Mouse (Mus musculus) hindbrain, embryonic 14.5 days (tissue): ENCODE results near the gene Nefh. TPM values are rescaled to one million over a fixed set of nuclear protein-coding genes. Genes with fewer than 3 reads are reported as not detected.
A peak's percentile ranks its signal among the peaks of the same experiment; 100 is the strongest.

Experiments
- ATAC-seq: fragments of 200-750 bp; cut with Nextera tagmentation; 2 replicates; pipeline ENCODE4 v1.8.0; 2017; ENCODE audit warnings: moderate number of reproducible peaks, mild to moderate bottlenecking, moderate TSS enrichment, moderate library complexity; ENCODE audit not compliant: low FRiP score
- DNase-seq: peaks from one replicate; pipeline ENCODE4 v3.0.0-alpha.2; 2015; ENCODE audit warnings: low spot score
- H3K27ac ChIP-seq: fragments of 300-500 bp; sonication (generic); 2 replicates; pipeline ENCODE4 v1.5.1; 2014; ENCODE audit warnings: mild to moderate bottlenecking, moderate library complexity
- H3K27me3 ChIP-seq: fragments of 300-500 bp; sonication (generic); 2 replicates; pipeline ENCODE4 v1.6.1; 2014; ENCODE audit warnings: mild to moderate bottlenecking, low read length, mixed read lengths; ENCODE audit not compliant: control insufficient read depth, insufficient read depth
- H3K36me3 ChIP-seq: fragments of 300-500 bp; sonication (generic); replicated peaks from 2 replicates; pipeline ENCODE4 v1.6.1; 2014; ENCODE audit not compliant: control insufficient read depth, insufficient read depth
- H3K4me1 ChIP-seq: fragments of 300-500 bp; sonication (generic); replicated peaks from 2 replicates; pipeline ENCODE4 v1.6.1; 2014; ENCODE audit warnings: antibody characterized with exemption, low read length, mixed read lengths; ENCODE audit not compliant: control insufficient read depth, insufficient read depth
- H3K4me2 ChIP-seq: fragments of 300-500 bp; sonication (generic); replicated peaks from 2 replicates; pipeline ENCODE4 v1.6.1; 2014; ENCODE audit warnings: mild to moderate bottlenecking, moderate library complexity
- H3K4me3 ChIP-seq: fragments of 300-500 bp; sonication (generic); replicated peaks from 2 replicates; pipeline ENCODE4 v1.5.1; 2014; ENCODE audit warnings: mild to moderate bottlenecking, low read length
- H3K9ac ChIP-seq: fragments of 300-500 bp; sonication (generic); 2 replicates; pipeline ENCODE4 v1.6.1; 2014
- H3K9me3 ChIP-seq: fragments of 300-500 bp; sonication (generic); 2 replicates; pipeline ENCODE4 v1.6.1; 2016; ENCODE audit warnings: low read length; ENCODE audit not compliant: control insufficient read depth
- WGBS: fragments of 180-500 bp; shearing (Covaris S2); extraction: QIAGEN DNeasy Blood & Tissue Kit; methylation state at CpG from one replicate; pipeline ENCODE4 v1.1.7; 2014; 5-methylcytosine and 5-hydroxymethylcytosine counted together
- microRNA-seq: library from miRNA; unstranded; fragments of <30 nt; microRNA quantifications from one replicate; pipeline ENCODE4, GENCODE M21; 2016
- polyA plus RNA-seq: library from polyadenylated mRNA; unstranded; fragments of >200 nt; fragmentation: Nextera tagmentation; extraction: Ambion mirVana; gene quantifications from 2 replicates; pipeline ENCODE4 v1.2.1, GENCODE M21; 2014

Gene Nefh
- polyA plus RNA-seq, 1 experiment from 2014 or later: 11.8 TPM

GRCm38 (mm10) chr11:4894848-4895816, 52.7 kb downstream of the Nefh start, which contains the start of gene Thoc5:
Gene Thoc5, plus strand, starts transcription at chr11:4895320.
- peak; percentile 85 for DNase-seq
- H3K4me1 ChIP-seq: peaks cover 6% of the 10 kb centered on the region
- 3% methylated on average over 52 of the region's 52 CpGs for WGBS
- peak within 1 kb of the TSS; percentile 89 for H3K27ac ChIP-seq
- peak within 1 kb of the TSS; percentile 89 for H3K9ac ChIP-seq
- ATAC-seq: peak; percentile 95
- H3K9me3 ChIP-seq: no peaks in the 10 kb centered on the region
- peak within 1 kb of the TSS; percentile 91 for H3K4me3 ChIP-seq
- peaks cover 52% of the 10 kb centered on the region for H3K36me3 ChIP-seq
- H3K4me2 ChIP-seq: peak within 1 kb of the TSS; percentile 82
- no peaks in the 10 kb centered on the region for H3K27me3 ChIP-seq

Small RNA genes within 50 kb of the gene (microRNA-seq; reads per million reads assigned to microRNA genes)
- 1.3 reads per million for gene Mir6918

Other genes with a start within 250 kb of the Nefh start
- 603 and 721 TPM in 2 replicates for gene Uqcr10, start 243.7 kb downstream of the Nefh start, polyA plus RNA-seq
- gene Zmat5, start 243.4 kb downstream of the Nefh start, polyA plus RNA-seq: 57.3 and 58.3 TPM in 2 replicates
- gene Cabp7, start 201.3 kb downstream of the Nefh start, polyA plus RNA-seq: 2.2 and 2.5 TPM in 2 replicates
- 63.9 and 65.5 TPM in 2 replicates for gene Nf2, start 98.5 kb downstream of the Nefh start, polyA plus RNA-seq
- 116 and 118 TPM in 2 replicates for gene Nipsnap1, start 74.1 kb downstream of the Nefh start, polyA plus RNA-seq
- 53.3 TPM in 2 replicates for gene Thoc5, start 52.7 kb downstream of the Nefh start, polyA plus RNA-seq
- gene Ap1b1, start 38.8 kb upstream of the Nefh start, polyA plus RNA-seq: 91.7 and 99.9 TPM in 2 replicates
- gene Rasl10a, start 110.1 kb upstream of the Nefh start, polyA plus RNA-seq: 1.0 and 1.8 TPM in 2 replicates
- 24.9 and 28.9 TPM in 2 replicates for gene Gas2l1, start 117.3 kb upstream of the Nefh start, polyA plus RNA-seq
- gene Rhbdd3, start 150.9 kb upstream of the Nefh start, polyA plus RNA-seq: 39.7 and 44.5 TPM in 2 replicates
- gene Ewsr1, start 151.2 kb upstream of the Nefh start, polyA plus RNA-seq: 267 and 288 TPM in 2 replicates
- gene Emid1, start 204.2 kb upstream of the Nefh start, polyA plus RNA-seq: 14.7 and 17.8 TPM in 2 replicates